Mouse (Mus musculus): ENCODE measurements around the gene Ranbp10. TPM values are rescaled to one million over a fixed set of nuclear protein-coding genes. Genes with fewer than 3 reads are reported as not detected.

Gene Ranbp10
- polyA plus RNA-seq, 1 experiment: 15.6 TPM

GRCm38 (mm10) chr8:105852146-105852729 is 25.1 kb upstream of the Ranbp10 start:
- Histone ChIP-seq H3K27me3 (ENCODE audit: control insufficient read depth, insufficient read depth, insufficient read length) (no peaks in the 10 kb centered on the region), H3K79me2 (ENCODE audit: control insufficient read depth, insufficient read depth) (peaks cover 34% of the 10 kb centered on the region), H3K4me3 (peak overlapping the region; percentile 57), H3K36me3 (ENCODE audit: control insufficient read depth, insufficient read depth) (peaks cover 4% of the 10 kb centered on the region), H3K4me2 (ENCODE audit: low read depth) (peak overlapping the region; percentile 35), H3ac (ENCODE audit: control insufficient read depth, insufficient read length) (peak overlapping the region; percentile 7)
- no peak for TF ChIP-seq CEBPB (IDR thresholded peaks at IDR 0.05; ENCODE audit: insufficient read depth, poor library complexity, severe bottlenecking)
- TF ChIP-seq POLR2AphosphoS2 (IDR thresholded peaks at IDR 0.05; ENCODE audit: insufficient read length, low read depth): no peak
- TF ChIP-seq SRF (IDR thresholded peaks at IDR 0.05; ENCODE audit: control insufficient read depth, insufficient read length, low read depth): no peak

GRCm38 (mm10) chr8:105851651-105852143 is 24.5 kb upstream of the Ranbp10 start:
- TF ChIP-seq POLR2AphosphoS2 (IDR thresholded peaks at IDR 0.05; ENCODE audit: insufficient read length, low read depth) (peak; percentile 97), USF1 (IDR thresholded peaks at IDR 0.05; ENCODE audit: low read depth) (no peak), E2F4 (IDR thresholded peaks at IDR 0.05; ENCODE audit: insufficient read depth) (peak; percentile 86), MAX (IDR thresholded peaks at IDR 0.05; ENCODE audit: low read depth) (no peak), CEBPB (IDR thresholded peaks at IDR 0.05; ENCODE audit: insufficient read depth, poor library complexity, severe bottlenecking) (no peak), SRF (IDR thresholded peaks at IDR 0.05; ENCODE audit: control insufficient read depth, insufficient read length, low read depth) (no peak), POLR2A (IDR thresholded peaks at IDR 0.05; ENCODE audit: insufficient read length, low read depth) (peak; percentile 99), MYOG (IDR thresholded peaks at IDR 0.05; ENCODE audit: control insufficient read depth in 1 of 3, insufficient read depth in 1 of 3, insufficient read length in 2 of 3, low read depth in 2 of 3) (peak in 1 of 3 experiments; percentile 32), MYOD1 (IDR thresholded peaks at IDR 0.05; ENCODE audit: control insufficient read depth in 1 of 3, insufficient read length in 2 of 3, low read depth in 2 of 3) (no peak)
- peak overlapping the region; percentile 7 for H3ac ChIP-seq (ENCODE audit: control insufficient read depth, insufficient read length)
- peaks cover 29% of the 10 kb centered on the region for H3K79me2 ChIP-seq (ENCODE audit: control insufficient read depth, insufficient read depth)
- H3K4me2 ChIP-seq (ENCODE audit: low read depth): peak overlapping the region; percentile 80
- peaks cover 9% of the 10 kb centered on the region for H3K36me3 ChIP-seq (ENCODE audit: control insufficient read depth, insufficient read depth)
- H3K4me3 ChIP-seq: peak overlapping the region; percentile 57
- H3K27me3 ChIP-seq (ENCODE audit: control insufficient read depth, insufficient read depth, insufficient read length): no peaks in the 10 kb centered on the region

GRCm38 (mm10) chr8:105850611-105851010 is 23.5 kb upstream of the Ranbp10 start:
- H3K36me3 ChIP-seq (ENCODE audit: control insufficient read depth, insufficient read depth): peaks cover 9% of the 10 kb centered on the region
- peaks cover 18% of the 10 kb centered on the region for H3K79me2 ChIP-seq (ENCODE audit: control insufficient read depth, insufficient read depth)
- H3ac ChIP-seq (ENCODE audit: control insufficient read depth, insufficient read length): no peak overlapping the region
- H3K4me2 ChIP-seq (ENCODE audit: low read depth): peak overlapping the region; percentile 80
- H3K27me3 ChIP-seq (ENCODE audit: control insufficient read depth, insufficient read depth, insufficient read length): no peaks in the 10 kb centered on the region
- TF ChIP-seq MYOD1 (IDR thresholded peaks at IDR 0.05; ENCODE audit: control insufficient read depth in 1 of 3, insufficient read length in 2 of 3, low read depth in 2 of 3) (no peak), USF1 (IDR thresholded peaks at IDR 0.05; ENCODE audit: low read depth) (no peak), REST (IDR thresholded peaks at IDR 0.05; ENCODE audit: insufficient read depth, insufficient read length) (no peak), CEBPB (IDR thresholded peaks at IDR 0.05; ENCODE audit: insufficient read depth, poor library complexity, severe bottlenecking) (no peak), TCF12 (IDR thresholded peaks at IDR 0.05; ENCODE audit: insufficient read depth, poor library complexity, severe bottlenecking) (no peak), MAX (IDR thresholded peaks at IDR 0.05; ENCODE audit: low read depth) (no peak), E2F4 (IDR thresholded peaks at IDR 0.05; ENCODE audit: insufficient read depth) (no peak), POLR2AphosphoS2 (IDR thresholded peaks at IDR 0.05; ENCODE audit: insufficient read length, low read depth) (no peak), MYOG (IDR thresholded peaks at IDR 0.05; ENCODE audit: control insufficient read depth in 1 of 3, insufficient read depth in 1 of 3, insufficient read length in 2 of 3, low read depth in 2 of 3) (no peak), POLR2A (IDR thresholded peaks at IDR 0.05; ENCODE audit: insufficient read length, low read depth) (no peak)
- H3K4me3 ChIP-seq: peak overlapping the region; percentile 57

GRCm38 (mm10) chr8:105850014-105850413 is 22.9 kb upstream of the Ranbp10 start:
- no peaks in the 10 kb centered on the region for H3K27me3 ChIP-seq (ENCODE audit: control insufficient read depth, insufficient read depth, insufficient read length)
- H3K36me3 ChIP-seq (ENCODE audit: control insufficient read depth, insufficient read depth): peaks cover 10% of the 10 kb centered on the region
- H3K4me2 ChIP-seq (ENCODE audit: low read depth): peak overlapping the region; percentile 80
- H3K79me2 ChIP-seq (ENCODE audit: control insufficient read depth, insufficient read depth): peaks cover 18% of the 10 kb centered on the region
- no peak overlapping the region for H3ac ChIP-seq (ENCODE audit: control insufficient read depth, insufficient read length)
- peak overlapping the region; percentile 57 for H3K4me3 ChIP-seq
- TF ChIP-seq CEBPB (IDR thresholded peaks at IDR 0.05; ENCODE audit: insufficient read depth, poor library complexity, severe bottlenecking) (no peak), POLR2A (IDR thresholded peaks at IDR 0.05; ENCODE audit: insufficient read length, low read depth) (no peak), MAX (IDR thresholded peaks at IDR 0.05; ENCODE audit: low read depth) (no peak), TCF3 (IDR thresholded peaks at IDR 0.05; ENCODE audit: insufficient read length, low read depth) (no peak), MYOG (IDR thresholded peaks at IDR 0.05; ENCODE audit: control insufficient read depth in 1 of 3, insufficient read depth in 1 of 3, insufficient read length in 2 of 3, low read depth in 2 of 3) (no peak), E2F4 (IDR thresholded peaks at IDR 0.05; ENCODE audit: insufficient read depth) (no peak), REST (IDR thresholded peaks at IDR 0.05; ENCODE audit: insufficient read depth, insufficient read length) (no peak), MYOD1 (IDR thresholded peaks at IDR 0.05; ENCODE audit: control insufficient read depth in 1 of 3, insufficient read length in 2 of 3, low read depth in 2 of 3) (no peak), USF1 (IDR thresholded peaks at IDR 0.05; ENCODE audit: low read depth) (no peak), TCF12 (IDR thresholded peaks at IDR 0.05; ENCODE audit: insufficient read depth, poor library complexity, severe bottlenecking) (no peak)

- Histone ChIP-seq H3ac (ENCODE audit: control insufficient read depth, insufficient read length) (no peak overlapping the region), H3K27me3 (ENCODE audit: control insufficient read depth, insufficient read depth, insufficient read length) (no peaks in the 10 kb centered on the region), H3K4me2 (ENCODE audit: low read depth) (no peak overlapping the region), H3K36me3 (ENCODE audit: control insufficient read depth, insufficient read depth) (peaks cover 20% of the 10 kb centered on the region), H3K79me2 (ENCODE audit: control insufficient read depth, insufficient read depth) (peaks cover 18% of the 10 kb centered on the region), H3K4me3 (no peak overlapping the region)
- TF ChIP-seq SRF (IDR thresholded peaks at IDR 0.05; ENCODE audit: control insufficient read depth, insufficient read length, low read depth) (no peak), POLR2AphosphoS2 (IDR thresholded peaks at IDR 0.05; ENCODE audit: insufficient read length, low read depth) (no peak), USF1 (IDR thresholded peaks at IDR 0.05; ENCODE audit: low read depth) (no peak), E2F4 (IDR thresholded peaks at IDR 0.05; ENCODE audit: insufficient read depth) (no peak), CEBPB (IDR thresholded peaks at IDR 0.05; ENCODE audit: insufficient read depth, poor library complexity, severe bottlenecking) (no peak), MAX (IDR thresholded peaks at IDR 0.05; ENCODE audit: low read depth) (no peak), MYOG (IDR thresholded peaks at IDR 0.05; ENCODE audit: control insufficient read depth in 1 of 3, insufficient read depth in 1 of 3, insufficient read length in 2 of 3, low read depth in 2 of 3) (no peak)
Measured at GRCm38 (mm10) chr8:105846678-105847077, 19.5 kb upstream of the Ranbp10 start.

Data from myocyte (in vitro differentiated cells).